Comparison of ENCODE assay signal across 14 mouse cellular contexts in genomic region chr12:110200471-110200870, GRCm38 (mm10).
"Had no signal": no experiment of that assay in that cellular context is flagged by ENCODE, and none has a peak within 500 bp of the region (broad histone marks: within the 10 kb centered on the region; RNA-seq: fewer than 3 reads in every experiment).

No protein-coding gene starts in this region.

- H3K4me3 ChIP-seq: intestine, embryonic 15.5 days; layer of hippocampus, adult 2 months; limb, embryonic 12.5 days; liver, embryonic 15.5 days; midbrain, embryonic 13.5 days; myocyte; neural tube, embryonic 12.5 days; stomach, embryonic 15.5 days had no signal

- H3K27me3 ChIP-seq: intestine, embryonic 15.5 days; liver, embryonic 15.5 days; midbrain, embryonic 13.5 days; neural tube, embryonic 12.5 days; stomach, embryonic 15.5 days had no signal

- DNase-seq: liver; lung, adult 2 months; lung, postnatal 36 days; right cerebral cortex, postnatal 4 days; thymus, postnatal 36 days had no signal

- H3K9ac ChIP-seq: intestine, embryonic 15.5 days; limb, embryonic 12.5 days; liver, embryonic 15.5 days; midbrain, embryonic 13.5 days; neural tube, embryonic 12.5 days; stomach, embryonic 15.5 days had no signal

- H3K36me3 ChIP-seq: intestine, embryonic 15.5 days; limb, embryonic 12.5 days; liver, embryonic 15.5 days; midbrain, embryonic 13.5 days; neural tube, embryonic 12.5 days; stomach, embryonic 15.5 days had no signal

- H3K9me3 ChIP-seq: intestine, embryonic 15.5 days; limb, embryonic 12.5 days; liver, embryonic 15.5 days; midbrain, embryonic 13.5 days; neural tube, embryonic 12.5 days; stomach, embryonic 15.5 days had no signal

- H3K4me2 ChIP-seq: intestine, embryonic 15.5 days; limb, embryonic 12.5 days; liver, embryonic 15.5 days; midbrain, embryonic 13.5 days; neural tube, embryonic 12.5 days; stomach, embryonic 15.5 days had no signal

- H3K27ac ChIP-seq: intestine, embryonic 15.5 days; layer of hippocampus, adult 2 months; limb, embryonic 12.5 days; liver, embryonic 15.5 days; midbrain, embryonic 13.5 days; neural tube, embryonic 12.5 days; stomach, embryonic 15.5 days had no signal

- ATAC-seq: intestine, embryonic 15.5 days; lung, postnatal 0 days; midbrain, embryonic 13.5 days had no signal

- H3K4me1 ChIP-seq: midbrain, embryonic 13.5 days; neural tube, embryonic 12.5 days had no signal
